Mouse (Mus musculus): ENCODE data around the gene Camsap2. TPM values are rescaled to one million over a fixed set of nuclear protein-coding genes. Genes with fewer than 3 reads are reported as not detected.
A peak's percentile ranks its signal among the peaks of the same experiment; 100 is the strongest.

Gene Camsap2
- polyA plus RNA-seq, 1 experiment from 2014 or later: 8.9 TPM

DNA sequence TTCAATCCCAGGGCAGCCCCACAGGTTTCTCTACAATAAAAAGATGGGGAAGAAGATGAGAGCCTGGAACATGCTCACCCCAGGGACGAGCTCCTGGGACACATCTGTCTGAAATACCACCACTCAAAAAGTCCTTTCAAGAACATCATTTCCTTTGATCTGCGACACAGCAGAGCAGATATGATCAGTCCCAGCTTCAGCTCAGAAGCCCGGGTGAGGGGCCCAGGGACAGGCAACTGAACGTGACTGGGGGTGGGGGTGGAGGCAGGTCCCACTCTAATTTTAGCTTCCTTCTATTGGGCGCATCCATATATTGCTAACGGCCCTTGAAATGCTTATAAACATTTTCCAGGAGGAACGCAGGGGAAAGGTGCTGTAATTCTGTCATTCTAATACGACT, 90.2 kb downstream of the Camsap2 start:
- H3K36me3 ChIP-seq (ENCODE audit: control insufficient read depth, insufficient read depth, low read length): no peaks in the 10 kb centered on the region
- H3K4me3 ChIP-seq (ENCODE audit: low read depth, low read length): no peak overlapping the region
- DNase-seq (ENCODE audit: low spot score) (no peak), ATAC-seq (ENCODE audit: low FRiP score, low TSS enrichment) (no peak)
- H3K27me3 ChIP-seq (ENCODE audit: control insufficient read depth, insufficient read depth, low read length): peaks cover 5% of the 10 kb centered on the region; the same call in 1 of the 2 replicates
- H3K4me2 ChIP-seq (replicated peaks; ENCODE audit: low read depth): no peak overlapping the region
- no peaks in the 10 kb centered on the region for H3K9me3 ChIP-seq (ENCODE audit: control insufficient read depth, low read length)
- no peak overlapping the region for H3K9ac ChIP-seq (ENCODE audit: low read length)
- TF ChIP-seq CTCF (IDR thresholded peaks at IDR 0.05; ENCODE audit: low read depth) (no peak), EP300 (optimal IDR thresholded peaks at IDR 0.05) (no peak)
- no peak overlapping the region for H3K27ac ChIP-seq (replicated peaks)
- H3K4me1 ChIP-seq (replicated peaks; ENCODE audit: control insufficient read depth, insufficient read depth): peaks cover 4% of the 10 kb centered on the region; the same call in 1 of the 2 replicates
- 68% methylated on average over 8 of the region's 8 CpGs for WGBS

DNA sequence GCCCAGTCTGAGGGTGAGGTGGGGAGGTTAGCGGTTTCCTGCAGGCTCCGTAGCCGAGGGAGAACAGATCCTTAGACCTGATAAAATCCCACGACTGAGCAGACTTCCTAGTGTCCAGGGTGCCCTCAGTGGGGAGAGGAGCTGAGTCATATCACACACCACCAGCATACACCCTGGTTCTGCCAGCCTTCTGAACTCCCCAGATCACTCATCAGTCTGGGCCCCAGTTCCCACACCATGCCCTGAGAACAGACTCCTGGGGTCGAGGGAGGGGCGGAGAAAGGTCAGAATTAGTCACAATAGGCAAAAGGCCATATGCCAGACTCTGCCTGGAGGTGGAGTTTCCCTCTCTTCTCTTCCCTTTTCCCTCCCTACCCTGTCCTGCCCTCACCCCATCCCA, 90.7 kb downstream of the Camsap2 start:
- DNase-seq (ENCODE audit: low spot score) (peak; percentile 29), ATAC-seq (ENCODE audit: low FRiP score, low TSS enrichment) (peak; percentile 79)
- WGBS: 36% methylated on average over 6 of the region's 6 CpGs
- peaks cover 5% of the 10 kb centered on the region; the same call in 1 of the 2 replicates for H3K27me3 ChIP-seq (ENCODE audit: control insufficient read depth, insufficient read depth, low read length)
- H3K27ac ChIP-seq (replicated peaks): no peak overlapping the region
- no peak overlapping the region for H3K4me3 ChIP-seq (ENCODE audit: low read depth, low read length)
- no peaks in the 10 kb centered on the region; the same call in 1 of the 2 replicates for H3K4me1 ChIP-seq (replicated peaks; ENCODE audit: control insufficient read depth, insufficient read depth)
- H3K4me2 ChIP-seq (replicated peaks; ENCODE audit: low read depth): no peak overlapping the region
- H3K36me3 ChIP-seq (ENCODE audit: control insufficient read depth, insufficient read depth, low read length): no peaks in the 10 kb centered on the region
- no peak for TF ChIP-seq CTCF (IDR thresholded peaks at IDR 0.05; ENCODE audit: low read depth)
- TF ChIP-seq EP300 (optimal IDR thresholded peaks at IDR 0.05): no peak
- H3K9ac ChIP-seq (ENCODE audit: low read length): no peak overlapping the region
- H3K9me3 ChIP-seq (ENCODE audit: control insufficient read depth, low read length): no peaks in the 10 kb centered on the region

DNA sequence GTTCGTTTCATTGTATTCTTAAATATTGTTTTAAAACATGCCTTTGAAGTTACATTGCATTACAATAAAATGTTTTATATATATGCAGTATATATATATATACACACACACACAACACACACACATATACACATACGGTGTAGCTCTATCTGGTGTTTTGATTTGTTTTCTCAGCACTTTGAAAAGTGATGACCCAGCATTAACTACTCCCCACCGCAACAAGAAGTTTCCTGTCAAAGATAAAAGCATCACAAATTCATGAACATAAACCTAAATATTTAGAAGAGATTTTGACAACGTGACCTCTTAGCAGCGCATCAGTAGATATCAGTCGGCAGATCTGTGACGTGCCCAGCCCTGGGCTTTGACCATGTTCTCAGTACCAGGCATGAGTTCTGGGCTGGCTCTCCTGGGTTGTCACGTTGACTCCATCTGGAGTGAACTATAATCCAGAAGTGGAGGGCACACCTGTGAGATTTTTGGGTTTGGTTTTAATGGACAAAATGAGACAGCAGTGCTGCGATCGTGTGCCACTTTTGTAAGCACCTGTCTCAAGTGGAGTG, 91.3 kb downstream of the Camsap2 start:
- Histone ChIP-seq H3K27ac (replicated peaks) (no peak overlapping the region), H3K4me1 (replicated peaks; ENCODE audit: control insufficient read depth, insufficient read depth) (no peaks in the 10 kb centered on the region), H3K4me2 (replicated peaks; ENCODE audit: low read depth) (no peak overlapping the region), H3K27me3 (ENCODE audit: control insufficient read depth, insufficient read depth, low read length) (peaks cover 3% of the 10 kb centered on the region; the same call in 1 of the 2 replicates), H3K4me3 (ENCODE audit: low read depth, low read length) (no peak overlapping the region), H3K9me3 (ENCODE audit: control insufficient read depth, low read length) (no peaks in the 10 kb centered on the region), H3K36me3 (ENCODE audit: control insufficient read depth, insufficient read depth, low read length) (no peaks in the 10 kb centered on the region), H3K9ac (ENCODE audit: low read length) (no peak overlapping the region)
- no peak for TF ChIP-seq EP300 (optimal IDR thresholded peaks at IDR 0.05)
- TF ChIP-seq CTCF (IDR thresholded peaks at IDR 0.05; ENCODE audit: low read depth): no peak
- WGBS: 65% methylated on average over 10 of the region's 10 CpGs
- DNase-seq (ENCODE audit: low spot score): no peak
- ATAC-seq (ENCODE audit: low FRiP score, low TSS enrichment): no peak

DNA sequence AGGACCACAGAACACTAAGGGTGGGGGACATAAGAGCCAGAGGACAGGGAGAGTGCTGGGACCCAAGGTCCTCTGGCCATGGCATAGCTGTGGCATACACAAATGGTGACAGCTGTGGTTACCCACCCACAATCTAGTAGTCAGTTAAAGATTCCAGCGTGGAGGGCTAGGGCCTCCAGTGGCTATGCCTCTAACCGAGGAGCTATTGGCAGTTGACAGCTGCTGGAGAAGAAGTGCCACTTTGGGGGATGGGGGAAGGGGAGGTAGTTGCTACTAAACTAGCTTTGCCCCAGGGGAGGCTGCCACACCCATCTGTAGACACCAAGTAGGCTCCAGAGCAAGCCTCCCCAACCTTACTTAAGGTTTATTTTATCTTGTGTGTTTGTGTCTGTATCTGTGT, 92.4 kb downstream of the Camsap2 start:
- Histone ChIP-seq H3K36me3 (ENCODE audit: control insufficient read depth, insufficient read depth, low read length) (no peaks in the 10 kb centered on the region), H3K4me3 (ENCODE audit: low read depth, low read length) (no peak overlapping the region), H3K9ac (ENCODE audit: low read length) (no peak overlapping the region), H3K9me3 (ENCODE audit: control insufficient read depth, low read length) (no peaks in the 10 kb centered on the region), H3K27ac (replicated peaks) (no peak overlapping the region), H3K4me1 (replicated peaks; ENCODE audit: control insufficient read depth, insufficient read depth) (no peaks in the 10 kb centered on the region), H3K4me2 (replicated peaks; ENCODE audit: low read depth) (no peak overlapping the region), H3K27me3 (ENCODE audit: control insufficient read depth, insufficient read depth, low read length) (no peaks in the 10 kb centered on the region)
- TF ChIP-seq EP300 (optimal IDR thresholded peaks at IDR 0.05) (no peak), CTCF (IDR thresholded peaks at IDR 0.05; ENCODE audit: low read depth) (no peak)
- 21% methylated on average over 2 of the region's 2 CpGs for WGBS
- no peak for DNase-seq (ENCODE audit: low spot score)
- ATAC-seq (ENCODE audit: low FRiP score, low TSS enrichment): no peak

DNA sequence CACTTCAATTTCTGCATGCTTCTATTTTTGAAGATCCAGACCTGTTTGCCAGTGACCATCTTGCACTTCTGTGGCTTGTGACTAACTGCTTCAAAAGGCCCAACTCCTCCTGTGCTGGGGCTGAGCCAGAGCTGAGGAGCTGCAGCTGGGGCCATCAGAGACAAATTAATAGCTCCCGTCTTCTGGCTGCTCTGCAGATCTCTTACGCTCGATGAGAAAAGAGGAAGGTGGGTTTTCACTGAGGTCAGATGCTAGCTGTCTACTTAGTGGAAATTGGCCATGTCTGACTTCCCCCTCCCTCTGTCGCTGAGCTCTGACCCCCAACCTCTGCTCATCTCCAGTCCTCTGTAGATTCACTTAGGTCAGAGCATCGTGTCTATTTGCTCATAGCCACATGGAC, 96.2 kb downstream of the Camsap2 start:
- TF ChIP-seq EP300 (optimal IDR thresholded peaks at IDR 0.05): no peak
- no peak for TF ChIP-seq CTCF (IDR thresholded peaks at IDR 0.05; ENCODE audit: low read depth)
- Histone ChIP-seq H3K27ac (replicated peaks) (no peak overlapping the region), H3K4me3 (ENCODE audit: low read depth, low read length) (no peak overlapping the region), H3K4me1 (replicated peaks; ENCODE audit: control insufficient read depth, insufficient read depth) (no peaks in the 10 kb centered on the region), H3K9me3 (ENCODE audit: control insufficient read depth, low read length) (no peaks in the 10 kb centered on the region), H3K4me2 (replicated peaks; ENCODE audit: low read depth) (no peak overlapping the region), H3K9ac (ENCODE audit: low read length) (no peak overlapping the region), H3K27me3 (ENCODE audit: control insufficient read depth, insufficient read depth, low read length) (no peaks in the 10 kb centered on the region), H3K36me3 (ENCODE audit: control insufficient read depth, insufficient read depth, low read length) (no peaks in the 10 kb centered on the region)
- ATAC-seq (ENCODE audit: low FRiP score, low TSS enrichment) (no peak), DNase-seq (ENCODE audit: low spot score) (no peak)
- WGBS: 38% methylated on average over 5 of the region's 5 CpGs

DNA sequence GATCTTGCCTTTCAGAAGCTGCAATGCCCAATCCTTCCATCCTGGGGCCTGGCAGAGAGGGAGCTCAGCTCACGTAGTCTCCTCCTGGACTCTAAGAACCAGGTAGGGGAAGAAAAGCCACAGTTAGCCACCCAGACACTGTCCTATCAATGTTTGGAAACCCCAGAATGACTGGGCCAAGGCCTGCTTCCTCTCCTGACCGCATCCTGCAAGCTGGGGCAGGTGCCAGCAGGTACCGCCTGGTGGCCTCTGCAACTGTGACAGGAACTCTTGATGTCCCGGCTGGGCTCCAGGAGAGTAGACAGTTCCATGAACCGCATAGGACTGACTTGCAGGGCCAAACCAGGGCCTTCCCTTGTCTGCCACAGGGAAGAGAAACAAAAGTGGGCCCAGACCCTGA, 98.5 kb downstream of the Camsap2 start:
- no peaks in the 10 kb centered on the region for H3K9me3 ChIP-seq (ENCODE audit: control insufficient read depth, low read length)
- H3K36me3 ChIP-seq (ENCODE audit: control insufficient read depth, insufficient read depth, low read length): no peaks in the 10 kb centered on the region
- no peak overlapping the region for H3K4me3 ChIP-seq (ENCODE audit: low read depth, low read length)
- no peak for DNase-seq (ENCODE audit: low spot score)
- no peak for TF ChIP-seq CTCF (IDR thresholded peaks at IDR 0.05; ENCODE audit: low read depth)
- TF ChIP-seq EP300 (optimal IDR thresholded peaks at IDR 0.05): no peak
- WGBS: 84% methylated on average over 5 of the region's 5 CpGs
- no peaks in the 10 kb centered on the region for H3K27me3 ChIP-seq (ENCODE audit: control insufficient read depth, insufficient read depth, low read length)
- H3K4me1 ChIP-seq (replicated peaks; ENCODE audit: control insufficient read depth, insufficient read depth): no peaks in the 10 kb centered on the region
- no peak overlapping the region for H3K9ac ChIP-seq (ENCODE audit: low read length)
- no peak overlapping the region for H3K27ac ChIP-seq (replicated peaks)
- no peak overlapping the region for H3K4me2 ChIP-seq (replicated peaks; ENCODE audit: low read depth)
- ATAC-seq (ENCODE audit: low FRiP score, low TSS enrichment): no peak
